Mouse (Mus musculus): ENCODE measurements around the gene Sag. TPM values are rescaled to one million over a fixed set of nuclear protein-coding genes. Genes with fewer than 3 reads are reported as not detected.

The Sag gene
- polyA plus RNA-seq, 1 experiment from 2014 or later, result 1.8 TPM

DNA sequence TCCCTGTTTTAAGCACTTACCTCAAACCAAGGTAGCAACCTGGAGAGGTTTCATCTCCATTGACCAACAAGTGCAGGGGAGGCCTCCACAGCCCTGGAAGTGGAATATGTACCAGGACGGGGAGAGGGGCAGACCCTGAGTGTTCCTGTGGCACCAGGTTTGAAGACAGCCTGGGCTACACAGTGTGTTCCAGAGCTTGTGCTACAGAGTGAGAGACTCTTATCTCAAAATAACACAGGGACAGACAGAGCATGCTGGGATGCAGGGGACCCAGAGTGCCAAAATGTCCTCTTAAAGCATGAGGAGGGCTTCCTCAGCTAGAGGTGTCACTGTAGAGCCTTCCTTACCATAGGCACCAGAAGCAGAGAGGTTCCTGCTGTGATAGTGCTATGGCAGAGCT is 4.3 kb downstream of the Sag start:
- H3K4me3 ChIP-seq (ENCODE audit: low read depth, low read length), result no peak overlapping the region
- no peak overlapping the region for H3K27ac ChIP-seq (ENCODE audit: low read depth)
- H3K4me1 ChIP-seq (replicated peaks; ENCODE audit: control insufficient read depth, insufficient read depth, low read length), result no peaks in the 10 kb centered on the region
- H3K27me3 ChIP-seq (replicated peaks; ENCODE audit: control insufficient read depth, insufficient read depth, low read length), result no peaks in the 10 kb centered on the region
- ATAC-seq (replicated peaks; ENCODE audit: low FRiP score, low TSS enrichment, low read depth) (no peak), DNase-seq (ENCODE audit: low spot score) (no peak)
- H3K4me2 ChIP-seq (ENCODE audit: low read length), result no peak overlapping the region
- H3K9ac ChIP-seq (ENCODE audit: low read length), result no peak overlapping the region
- 76% methylated on average over 1 of the region's 1 CpGs for WGBS
- H3K36me3 ChIP-seq (ENCODE audit: control insufficient read depth, insufficient read depth, low read length), result no peaks in the 10 kb centered on the region
- H3K9me3 ChIP-seq (ENCODE audit: control insufficient read depth, low read length), result no peaks in the 10 kb centered on the region

DNA sequence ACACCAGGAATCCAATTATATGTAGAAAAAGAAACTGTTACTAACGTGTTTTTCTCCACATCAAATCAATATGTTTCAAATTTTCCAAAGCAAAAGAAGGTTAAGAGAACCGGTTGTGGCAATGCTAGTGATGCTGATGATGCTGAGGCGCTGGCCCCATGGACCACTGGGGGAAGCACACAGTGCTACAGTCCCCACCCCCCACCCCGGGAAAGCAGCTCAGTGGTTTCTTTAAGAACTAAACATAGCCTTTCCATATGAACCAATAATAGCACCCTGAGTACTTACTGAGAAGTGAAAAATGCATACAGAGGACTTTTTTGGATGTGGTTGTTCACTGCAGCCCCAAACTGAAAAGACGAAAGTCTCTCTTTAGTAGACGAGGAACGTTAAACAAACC is 7.9 kb downstream of the Sag start:
- DNase-seq (ENCODE audit: low spot score), result no peak
- no peak overlapping the region for H3K9ac ChIP-seq (ENCODE audit: low read length)
- no peaks in the 10 kb centered on the region for H3K9me3 ChIP-seq (ENCODE audit: control insufficient read depth, low read length)
- H3K36me3 ChIP-seq (ENCODE audit: control insufficient read depth, insufficient read depth, low read length), result no peaks in the 10 kb centered on the region
- H3K4me3 ChIP-seq (ENCODE audit: low read depth, low read length), result no peak overlapping the region
- H3K27ac ChIP-seq (ENCODE audit: low read depth), result no peak overlapping the region
- no peak overlapping the region for H3K4me2 ChIP-seq (ENCODE audit: low read length)
- WGBS, result 90% methylated on average over 7 of the region's 7 CpGs
- no peaks in the 10 kb centered on the region for H3K4me1 ChIP-seq (replicated peaks; ENCODE audit: control insufficient read depth, insufficient read depth, low read length)
- H3K27me3 ChIP-seq (replicated peaks; ENCODE audit: control insufficient read depth, insufficient read depth, low read length), result no peaks in the 10 kb centered on the region
- ATAC-seq (replicated peaks; ENCODE audit: low FRiP score, low TSS enrichment, low read depth), result no peak

DNA sequence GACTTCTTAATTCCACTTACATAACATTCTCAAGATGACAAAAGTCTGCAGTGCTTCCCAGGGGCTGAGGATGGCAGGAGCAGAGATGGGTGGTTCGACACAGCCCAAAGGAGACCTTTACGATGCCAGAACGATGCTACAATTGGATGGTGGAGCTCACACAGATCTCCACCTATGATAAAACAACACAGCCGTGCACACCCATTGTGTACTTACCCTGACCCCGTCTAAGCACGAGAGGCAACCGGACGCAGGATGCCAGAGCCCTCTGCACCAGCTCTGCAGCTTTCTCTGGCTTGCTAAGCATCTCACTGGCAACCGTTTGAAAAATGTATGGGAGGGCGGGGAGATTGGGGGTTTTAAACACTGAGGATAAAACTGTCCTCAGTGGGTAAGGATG is 8.6 kb downstream of the Sag start:
- H3K27ac ChIP-seq (ENCODE audit: low read depth), result no peak overlapping the region
- H3K4me3 ChIP-seq (ENCODE audit: low read depth, low read length), result no peak overlapping the region
- H3K36me3 ChIP-seq (ENCODE audit: control insufficient read depth, insufficient read depth, low read length), result no peaks in the 10 kb centered on the region
- WGBS, result 62% methylated on average over 10 of the region's 10 CpGs
- no peaks in the 10 kb centered on the region for H3K4me1 ChIP-seq (replicated peaks; ENCODE audit: control insufficient read depth, insufficient read depth, low read length)
- H3K9me3 ChIP-seq (ENCODE audit: control insufficient read depth, low read length), result no peaks in the 10 kb centered on the region
- DNase-seq (ENCODE audit: low spot score) (no peak), ATAC-seq (replicated peaks; ENCODE audit: low FRiP score, low TSS enrichment, low read depth) (no peak)
- H3K4me2 ChIP-seq (ENCODE audit: low read length), result no peak overlapping the region
- no peaks in the 10 kb centered on the region for H3K27me3 ChIP-seq (replicated peaks; ENCODE audit: control insufficient read depth, insufficient read depth, low read length)
- no peak overlapping the region for H3K9ac ChIP-seq (ENCODE audit: low read length)

DNA sequence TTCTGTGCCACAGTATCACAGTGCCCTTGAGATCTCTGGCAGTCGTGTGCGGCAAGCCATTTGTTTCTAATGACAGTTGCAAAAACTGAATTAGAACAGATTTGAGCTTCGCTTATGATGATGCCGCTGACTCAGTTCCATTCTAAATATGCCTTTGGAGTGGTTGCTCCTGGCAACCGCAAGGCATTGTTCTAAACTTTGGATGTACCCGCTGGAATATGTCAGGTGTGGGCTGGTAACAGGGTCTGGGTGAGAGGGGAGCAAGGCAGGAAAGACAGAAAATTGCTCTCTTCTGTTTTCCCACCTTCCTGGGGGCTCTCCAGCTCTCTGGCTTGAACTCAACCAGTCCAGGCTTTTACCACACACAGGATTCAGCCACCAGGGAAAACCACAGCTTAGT is 9.7 kb downstream of the Sag start:
- no peaks in the 10 kb centered on the region for H3K36me3 ChIP-seq (ENCODE audit: control insufficient read depth, insufficient read depth, low read length)
- H3K9me3 ChIP-seq (ENCODE audit: control insufficient read depth, low read length), result no peaks in the 10 kb centered on the region
- no peak overlapping the region for H3K27ac ChIP-seq (ENCODE audit: low read depth)
- WGBS, result 84% methylated on average over 6 of the region's 6 CpGs
- DNase-seq (ENCODE audit: low spot score), result no peak
- H3K27me3 ChIP-seq (replicated peaks; ENCODE audit: control insufficient read depth, insufficient read depth, low read length), result no peaks in the 10 kb centered on the region
- no peak overlapping the region for H3K9ac ChIP-seq (ENCODE audit: low read length)
- H3K4me1 ChIP-seq (replicated peaks; ENCODE audit: control insufficient read depth, insufficient read depth, low read length), result no peaks in the 10 kb centered on the region
- no peak for ATAC-seq (replicated peaks; ENCODE audit: low FRiP score, low TSS enrichment, low read depth)
- no peak overlapping the region for H3K4me2 ChIP-seq (ENCODE audit: low read length)
- no peak overlapping the region for H3K4me3 ChIP-seq (ENCODE audit: low read depth, low read length)

DNA sequence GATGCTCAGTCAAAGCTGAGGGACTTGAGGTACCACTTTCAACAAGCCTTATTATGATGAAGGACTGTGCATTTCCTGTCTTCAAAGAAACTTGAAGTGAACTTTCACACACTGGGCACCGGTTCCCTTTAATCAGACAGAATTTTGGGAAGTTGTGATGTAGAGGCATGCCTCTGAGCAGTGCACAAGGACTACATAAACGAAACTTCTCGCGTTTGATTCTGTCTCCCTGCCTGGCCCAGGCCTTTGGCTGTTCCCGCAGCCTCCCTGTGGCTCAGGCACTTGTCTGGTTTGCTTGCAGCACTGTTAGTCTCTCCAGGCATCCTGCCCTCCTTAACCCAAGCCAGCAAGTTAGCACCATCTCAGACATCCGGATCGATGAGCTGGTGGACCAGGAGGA is 10.2 kb downstream of the Sag start:
- Histone ChIP-seq H3K27me3 (replicated peaks; ENCODE audit: control insufficient read depth, insufficient read depth, low read length) (no peaks in the 10 kb centered on the region), H3K4me2 (ENCODE audit: low read length) (no peak overlapping the region), H3K4me3 (ENCODE audit: low read depth, low read length) (no peak overlapping the region), H3K36me3 (ENCODE audit: control insufficient read depth, insufficient read depth, low read length) (no peaks in the 10 kb centered on the region), H3K9me3 (ENCODE audit: control insufficient read depth, low read length) (no peaks in the 10 kb centered on the region), H3K4me1 (replicated peaks; ENCODE audit: control insufficient read depth, insufficient read depth, low read length) (no peaks in the 10 kb centered on the region), H3K9ac (ENCODE audit: low read length) (no peak overlapping the region), H3K27ac (ENCODE audit: low read depth) (no peak overlapping the region)
- ATAC-seq (replicated peaks; ENCODE audit: low FRiP score, low TSS enrichment, low read depth) (no peak), DNase-seq (ENCODE audit: low spot score) (no peak)
- WGBS, result 65% methylated on average over 7 of the region's 7 CpGs

DNA sequence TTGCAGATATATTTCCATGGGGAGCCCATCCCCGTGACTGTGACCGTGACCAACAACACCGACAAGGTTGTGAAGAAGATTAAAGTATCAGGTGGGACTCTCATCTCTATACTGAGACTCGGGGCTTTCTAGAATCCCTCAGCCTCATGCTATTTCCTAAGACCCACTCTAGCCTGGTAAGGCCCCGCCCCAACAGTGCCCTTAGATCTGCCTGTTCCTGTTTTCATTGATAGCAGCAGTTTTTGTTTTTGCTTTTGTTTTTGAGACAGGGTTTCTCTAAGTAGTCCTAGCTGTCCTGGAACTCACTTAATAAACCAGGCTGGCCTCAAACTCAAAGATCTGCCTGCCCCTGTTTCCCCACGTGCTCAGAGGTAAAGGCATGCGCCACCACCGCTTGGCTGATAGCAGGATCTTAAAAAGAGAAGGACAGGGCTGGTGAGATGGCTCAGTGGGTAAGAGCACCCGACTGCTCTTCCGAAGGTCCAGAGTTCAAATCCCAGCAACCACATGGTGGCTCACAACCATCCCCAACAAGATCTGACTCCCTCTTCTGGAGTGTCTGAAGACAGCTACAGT is 21.0 kb downstream of the Sag start:
- ATAC-seq (replicated peaks; ENCODE audit: low FRiP score, low TSS enrichment, low read depth) (no peak), DNase-seq (ENCODE audit: low spot score) (no peak)
- WGBS, result 92% methylated on average over 10 of the region's 10 CpGs
- no peak overlapping the region for H3K4me3 ChIP-seq (ENCODE audit: low read depth, low read length)
- H3K27ac ChIP-seq (ENCODE audit: low read depth), result no peak overlapping the region
- no peaks in the 10 kb centered on the region for H3K36me3 ChIP-seq (ENCODE audit: control insufficient read depth, insufficient read depth, low read length)
- peaks cover 3% of the 10 kb centered on the region; the same call in 1 of the 2 replicates for H3K4me1 ChIP-seq (replicated peaks; ENCODE audit: control insufficient read depth, insufficient read depth, low read length)
- no peak overlapping the region for H3K9ac ChIP-seq (ENCODE audit: low read length)
- no peaks in the 10 kb centered on the region for H3K9me3 ChIP-seq (ENCODE audit: control insufficient read depth, low read length)
- no peaks in the 10 kb centered on the region for H3K27me3 ChIP-seq (replicated peaks; ENCODE audit: control insufficient read depth, insufficient read depth, low read length)
- H3K4me2 ChIP-seq (ENCODE audit: low read length), result no peak overlapping the region

DNA sequence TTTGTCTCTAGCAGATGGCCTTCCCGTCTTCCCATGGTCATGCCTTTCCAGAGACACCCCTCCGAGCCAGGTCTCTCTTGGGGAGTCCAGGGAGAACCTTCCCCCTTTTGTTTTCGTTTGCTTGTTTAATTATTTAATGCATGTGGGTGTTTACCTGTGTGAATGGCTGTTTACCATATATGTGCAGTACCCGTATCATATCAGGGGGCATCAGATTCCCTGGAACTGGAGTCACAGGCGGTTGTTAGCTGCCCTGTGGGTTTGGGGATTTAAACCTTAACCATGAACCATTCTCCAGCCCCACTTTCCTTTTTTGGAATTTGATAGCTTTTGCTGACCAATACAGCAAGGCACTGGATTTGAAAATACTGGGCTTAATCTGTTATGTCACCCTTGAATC is 21.8 kb downstream of the Sag start:
- Histone ChIP-seq H3K4me3 (ENCODE audit: low read depth, low read length) (no peak overlapping the region), H3K27me3 (replicated peaks; ENCODE audit: control insufficient read depth, insufficient read depth, low read length) (no peaks in the 10 kb centered on the region), H3K4me2 (ENCODE audit: low read length) (no peak overlapping the region), H3K9me3 (ENCODE audit: control insufficient read depth, low read length) (no peaks in the 10 kb centered on the region), H3K4me1 (replicated peaks; ENCODE audit: control insufficient read depth, insufficient read depth, low read length) (peaks cover 3% of the 10 kb centered on the region; the same call in 1 of the 2 replicates), H3K36me3 (ENCODE audit: control insufficient read depth, insufficient read depth, low read length) (no peaks in the 10 kb centered on the region), H3K27ac (ENCODE audit: low read depth) (no peak overlapping the region), H3K9ac (ENCODE audit: low read length) (no peak overlapping the region)
- 83% methylated on average over 5 of the region's 5 CpGs for WGBS
- ATAC-seq (replicated peaks; ENCODE audit: low FRiP score, low TSS enrichment, low read depth) (no peak), DNase-seq (ENCODE audit: low spot score) (no peak)

DNA sequence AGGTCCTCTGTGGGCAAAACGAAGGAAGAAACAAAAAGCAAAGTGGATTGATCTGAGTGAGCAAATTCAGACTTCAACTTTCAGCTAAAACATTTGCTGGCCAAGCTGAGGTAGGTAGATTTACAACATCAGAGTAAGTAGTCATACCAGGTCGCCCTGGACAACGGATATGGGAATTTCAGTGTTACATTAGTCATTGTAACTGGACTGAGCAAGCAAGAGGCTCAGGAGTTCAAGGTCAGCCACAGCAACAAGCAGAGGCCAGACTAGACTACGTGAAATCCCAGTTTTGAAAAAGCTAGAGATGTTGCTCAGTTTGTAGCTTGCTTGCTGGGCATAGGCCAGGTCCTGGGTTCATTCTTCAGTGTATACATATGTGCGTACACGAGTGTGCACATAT is 22.5 kb downstream of the Sag start:
- no peak overlapping the region for H3K4me2 ChIP-seq (ENCODE audit: low read length)
- no peaks in the 10 kb centered on the region for H3K27me3 ChIP-seq (replicated peaks; ENCODE audit: control insufficient read depth, insufficient read depth, low read length)
- 83% methylated on average over 6 of the region's 6 CpGs for WGBS
- peaks cover 3% of the 10 kb centered on the region; the same call in 1 of the 2 replicates for H3K4me1 ChIP-seq (replicated peaks; ENCODE audit: control insufficient read depth, insufficient read depth, low read length)
- no peak overlapping the region for H3K27ac ChIP-seq (ENCODE audit: low read depth)
- no peak for ATAC-seq (replicated peaks; ENCODE audit: low FRiP score, low TSS enrichment, low read depth)
- no peaks in the 10 kb centered on the region for H3K36me3 ChIP-seq (ENCODE audit: control insufficient read depth, insufficient read depth, low read length)
- no peak for DNase-seq (ENCODE audit: low spot score)
- no peaks in the 10 kb centered on the region for H3K9me3 ChIP-seq (ENCODE audit: control insufficient read depth, low read length)
- no peak overlapping the region for H3K4me3 ChIP-seq (ENCODE audit: low read depth, low read length)
- no peak overlapping the region for H3K9ac ChIP-seq (ENCODE audit: low read length)

DNA sequence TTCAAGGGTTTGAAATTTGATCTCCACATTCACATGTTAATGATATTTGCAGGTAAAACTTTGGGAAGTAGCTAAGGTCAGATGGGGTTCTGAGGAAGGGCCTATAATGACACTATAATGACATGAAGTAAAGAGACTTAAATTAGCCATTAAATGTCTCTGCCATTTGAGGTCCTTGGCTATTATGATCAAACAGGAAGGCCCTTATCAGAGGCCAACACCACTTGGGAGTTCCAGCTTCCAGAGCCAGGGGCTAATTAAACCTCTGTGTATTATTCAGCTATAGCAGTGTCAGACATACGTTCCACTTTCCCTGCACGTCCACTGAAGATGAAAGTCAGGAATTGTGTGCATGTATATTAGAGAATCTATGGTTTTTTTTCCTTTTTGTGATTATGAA is 23.0 kb downstream of the Sag start:
- Histone ChIP-seq H3K27me3 (replicated peaks; ENCODE audit: control insufficient read depth, insufficient read depth, low read length) (no peaks in the 10 kb centered on the region), H3K4me3 (ENCODE audit: low read depth, low read length) (no peak overlapping the region), H3K9me3 (ENCODE audit: control insufficient read depth, low read length) (no peaks in the 10 kb centered on the region), H3K9ac (ENCODE audit: low read length) (no peak overlapping the region), H3K36me3 (ENCODE audit: control insufficient read depth, insufficient read depth, low read length) (no peaks in the 10 kb centered on the region), H3K27ac (ENCODE audit: low read depth) (no peak overlapping the region), H3K4me2 (ENCODE audit: low read length) (no peak overlapping the region), H3K4me1 (replicated peaks; ENCODE audit: control insufficient read depth, insufficient read depth, low read length) (peaks cover 3% of the 10 kb centered on the region; the same call in 1 of the 2 replicates)
- 80% methylated on average over 2 of the region's 2 CpGs for WGBS
- ATAC-seq (replicated peaks; ENCODE audit: low FRiP score, low TSS enrichment, low read depth) (no peak), DNase-seq (ENCODE audit: low spot score) (no peak)

All from intestine, embryonic 14.5 days (tissue).